Mouse (Mus musculus): ENCODE measurements around the gene Rnf214. TPM values are rescaled to one million over a fixed set of nuclear protein-coding genes. Genes with fewer than 3 reads are reported as not detected.

Gene Rnf214
- polyA plus RNA-seq, 1 experiment from 2014 or later, result 29.5 TPM

DNA sequence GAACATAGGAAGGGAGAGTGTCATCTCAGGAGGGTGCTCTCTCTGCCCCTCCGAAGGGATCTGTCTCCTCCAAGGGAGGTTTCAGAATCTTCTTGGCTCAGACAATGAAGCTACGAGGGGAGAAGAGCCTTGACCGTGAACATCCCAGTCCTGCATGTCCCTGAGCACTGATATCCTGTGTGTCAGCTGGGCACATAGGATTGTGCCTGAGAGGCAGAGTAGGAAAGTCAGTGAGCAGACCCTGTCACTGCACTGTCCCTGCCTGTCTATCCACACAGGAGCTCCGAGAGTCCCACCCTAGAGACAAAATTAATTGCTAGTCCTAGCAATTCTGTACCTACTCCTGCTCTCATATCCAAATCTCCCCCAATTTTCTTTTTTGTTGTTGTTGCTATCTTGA is 45.3 kb upstream of the Rnf214 start:
- WGBS, result 91% methylated on average over 4 of the region's 4 CpGs

DNA sequence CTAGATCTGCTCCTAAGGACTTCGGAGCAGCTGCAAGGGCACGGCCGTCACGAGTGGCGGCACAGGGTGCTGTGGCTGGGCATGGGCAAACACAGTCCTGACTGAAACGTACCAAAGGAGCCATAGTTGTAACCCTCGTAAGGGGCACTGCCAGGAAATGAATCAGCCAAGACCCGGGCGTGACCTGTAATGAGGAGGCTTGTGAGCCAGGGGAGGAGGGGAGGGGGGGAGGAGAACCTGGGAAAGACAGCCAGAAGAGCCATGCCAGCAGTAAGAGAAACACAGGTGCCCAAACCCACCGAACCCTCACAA is 40.1 kb upstream of the Rnf214 start:
- H3K4me3 ChIP-seq (ENCODE audit: low read depth, low read length), result no peak overlapping the region
- WGBS, result 68% methylated on average over 10 of the region's 10 CpGs
- no peaks in the 10 kb centered on the region for H3K9me3 ChIP-seq (ENCODE audit: low read length)
- H3K36me3 ChIP-seq (ENCODE audit: insufficient read depth, low read length), result peaks cover 59% of the 10 kb centered on the region
- H3K9ac ChIP-seq (replicated peaks; ENCODE audit: low read depth), result no peak overlapping the region
- H3K4me1 ChIP-seq (ENCODE audit: insufficient read depth, low read depth, low read length), result no peaks in the 10 kb centered on the region
- ATAC-seq (no peak), DNase-seq (ENCODE audit: low spot score) (no peak)
- TF ChIP-seq EP300 (IDR thresholded peaks at IDR 0.05) (no peak), CTCF (IDR thresholded peaks at IDR 0.05) (no peak)
- H3K27me3 ChIP-seq (replicated peaks; ENCODE audit: insufficient read depth, low read length), result no peaks in the 10 kb centered on the region
- no peak overlapping the region for H3K4me2 ChIP-seq (replicated peaks; ENCODE audit: low read depth, low read length)
- H3K27ac ChIP-seq (ENCODE audit: low read length), result no peak overlapping the region

More for the DNA sequence above, 45.3 kb upstream of the Rnf214 start:
- Histone ChIP-seq H3K4me3 (ENCODE audit: low read depth, low read length) (no peak overlapping the region), H3K9me3 (ENCODE audit: low read length) (no peaks in the 10 kb centered on the region), H3K27me3 (replicated peaks; ENCODE audit: insufficient read depth, low read length) (no peaks in the 10 kb centered on the region), H3K4me2 (replicated peaks; ENCODE audit: low read depth, low read length) (no peak overlapping the region), H3K4me1 (ENCODE audit: insufficient read depth, low read depth, low read length) (peaks cover 14% of the 10 kb centered on the region; the same call in 1 of the 2 replicates), H3K9ac (replicated peaks; ENCODE audit: low read depth) (no peak overlapping the region), H3K36me3 (ENCODE audit: insufficient read depth, low read length) (peaks cover 29% of the 10 kb centered on the region), H3K27ac (ENCODE audit: low read length) (no peak overlapping the region)
- ATAC-seq (no peak), DNase-seq (ENCODE audit: low spot score) (no peak)
- TF ChIP-seq CTCF (IDR thresholded peaks at IDR 0.05) (no peak), EP300 (IDR thresholded peaks at IDR 0.05) (no peak)

DNA sequence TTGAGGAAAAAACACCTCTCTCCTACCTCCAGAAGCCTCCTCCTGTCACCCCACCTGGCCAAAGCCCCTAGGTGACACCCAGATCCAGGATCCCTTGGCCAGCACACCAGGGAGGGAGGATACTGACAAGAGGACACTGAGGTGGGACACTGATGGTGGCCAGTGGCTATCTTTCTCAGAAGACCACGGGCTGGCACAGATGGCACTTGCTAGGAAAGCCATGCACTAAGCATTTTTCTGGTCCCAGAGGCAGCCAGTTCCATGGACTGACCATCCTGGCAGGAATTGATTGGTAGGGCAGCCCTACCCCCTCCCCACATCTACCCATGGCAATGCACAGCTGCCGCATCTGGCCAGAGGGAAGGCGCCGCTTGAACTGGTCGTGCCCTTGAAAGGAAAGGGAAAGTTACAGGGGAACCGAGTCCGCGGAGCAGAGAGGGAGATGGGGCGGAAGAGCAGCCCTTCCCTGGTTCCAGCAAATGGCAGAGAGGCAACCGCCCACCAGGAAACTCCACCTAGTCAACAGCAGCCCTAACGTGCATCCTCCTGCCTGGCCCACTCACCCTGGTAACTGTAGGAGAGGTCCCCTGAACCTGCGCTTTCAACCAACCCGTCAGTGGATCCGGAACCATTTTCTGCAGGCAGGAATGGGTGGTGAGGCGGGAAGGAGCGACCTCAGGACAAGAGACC is 39.6 kb upstream of the Rnf214 start:
- no peak overlapping the region for H3K9ac ChIP-seq (replicated peaks; ENCODE audit: low read depth)

DNA sequence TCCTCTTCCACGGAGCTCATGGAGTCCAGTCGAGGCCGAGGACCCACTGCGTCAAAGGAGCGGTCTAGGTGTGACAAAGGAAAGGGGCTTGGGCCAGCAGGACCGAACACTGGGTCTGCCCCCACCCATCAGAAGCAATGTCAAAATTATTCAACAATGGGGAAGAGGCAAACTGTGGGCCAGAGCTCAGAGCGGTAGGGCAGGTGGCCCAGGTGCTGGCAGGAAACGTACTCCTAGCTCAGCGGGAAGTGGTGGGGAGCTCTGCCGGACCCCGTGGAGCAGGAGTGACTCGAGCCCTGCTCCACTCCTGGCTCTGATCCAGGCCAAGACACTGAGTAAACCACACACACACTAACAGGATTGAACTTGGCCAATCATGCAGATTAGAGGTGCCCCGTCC is 39.0 kb upstream of the Rnf214 start:
- Histone ChIP-seq H3K4me2 (replicated peaks; ENCODE audit: low read depth, low read length) (no peak overlapping the region), H3K27me3 (replicated peaks; ENCODE audit: insufficient read depth, low read length) (no peaks in the 10 kb centered on the region), H3K4me3 (ENCODE audit: low read depth, low read length) (no peak overlapping the region), H3K36me3 (ENCODE audit: insufficient read depth, low read length) (peaks cover 65% of the 10 kb centered on the region), H3K27ac (ENCODE audit: low read length) (no peak overlapping the region), H3K9ac (replicated peaks; ENCODE audit: low read depth) (no peak overlapping the region), H3K4me1 (ENCODE audit: insufficient read depth, low read depth, low read length) (no peaks in the 10 kb centered on the region), H3K9me3 (ENCODE audit: low read length) (no peaks in the 10 kb centered on the region)
- ATAC-seq (no peak), DNase-seq (ENCODE audit: low spot score) (no peak)
- no peak for TF ChIP-seq EP300 (IDR thresholded peaks at IDR 0.05)
- no peak for TF ChIP-seq CTCF (IDR thresholded peaks at IDR 0.05)
- WGBS, result 71% methylated on average over 13 of the region's 13 CpGs

More for the DNA sequence above, 39.6 kb upstream of the Rnf214 start:
- Histone ChIP-seq H3K4me2 (replicated peaks; ENCODE audit: low read depth, low read length) (no peak overlapping the region), H3K9me3 (ENCODE audit: low read length) (no peaks in the 10 kb centered on the region), H3K27me3 (replicated peaks; ENCODE audit: insufficient read depth, low read length) (no peaks in the 10 kb centered on the region), H3K4me1 (ENCODE audit: insufficient read depth, low read depth, low read length) (no peaks in the 10 kb centered on the region), H3K36me3 (ENCODE audit: insufficient read depth, low read length) (peaks cover 60% of the 10 kb centered on the region), H3K4me3 (ENCODE audit: low read depth, low read length) (no peak overlapping the region), H3K27ac (ENCODE audit: low read length) (no peak overlapping the region)
- DNase-seq (ENCODE audit: low spot score) (no peak), ATAC-seq (no peak)
- no peak for TF ChIP-seq CTCF (IDR thresholded peaks at IDR 0.05)
- TF ChIP-seq EP300 (IDR thresholded peaks at IDR 0.05), result no peak
- WGBS, result 85% methylated on average over 16 of the region's 16 CpGs

DNA sequence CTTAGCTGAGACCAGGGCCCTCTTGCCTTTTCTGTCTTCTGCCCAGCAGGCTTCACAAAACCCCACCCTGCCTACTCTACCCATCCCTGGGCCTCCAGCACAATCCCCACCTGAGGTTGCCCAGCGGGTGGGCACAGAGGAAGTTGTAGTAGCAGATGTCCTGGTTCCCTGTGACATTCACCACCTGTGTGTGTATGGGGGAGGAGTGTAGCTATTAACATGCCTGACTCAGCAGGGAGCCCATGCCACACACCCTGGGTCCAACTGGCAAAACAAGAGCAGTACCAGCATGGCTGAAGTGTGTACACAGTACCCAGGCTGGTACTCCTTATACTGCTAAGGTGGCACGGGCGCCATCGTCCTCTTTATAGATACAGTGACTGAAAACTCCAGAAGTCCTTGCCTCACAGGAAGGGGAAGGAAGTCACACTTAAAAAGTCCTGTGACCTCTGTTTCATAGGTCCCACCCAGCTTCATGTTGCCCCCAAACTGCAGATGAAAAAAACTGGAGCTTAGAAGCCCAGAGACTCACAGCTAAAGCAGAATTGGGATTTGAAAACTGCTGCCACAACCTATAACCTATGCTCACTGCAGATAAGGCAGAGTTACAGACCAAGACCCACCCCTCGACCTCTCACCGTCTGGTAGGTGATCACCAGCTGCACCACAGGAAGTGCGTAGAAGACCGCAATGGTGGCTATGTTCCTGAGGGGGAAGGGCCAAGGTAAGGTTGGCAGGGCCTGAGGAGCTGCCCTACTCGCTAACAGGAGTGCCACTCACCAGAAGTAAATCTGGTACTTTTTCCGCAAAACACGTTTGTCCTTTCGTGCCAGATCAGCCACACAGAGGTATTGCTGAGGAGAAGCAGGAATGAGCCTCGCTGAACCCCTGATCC is 38.0 kb upstream of the Rnf214 start:
- no peak overlapping the region for H3K4me2 ChIP-seq (replicated peaks; ENCODE audit: low read depth, low read length)
- no peak for TF ChIP-seq EP300 (IDR thresholded peaks at IDR 0.05)
- no peak for TF ChIP-seq CTCF (IDR thresholded peaks at IDR 0.05)
- H3K27ac ChIP-seq (ENCODE audit: low read length), result no peak overlapping the region
- no peak overlapping the region for H3K9ac ChIP-seq (replicated peaks; ENCODE audit: low read depth)
- no peaks in the 10 kb centered on the region for H3K4me1 ChIP-seq (ENCODE audit: insufficient read depth, low read depth, low read length)
- no peaks in the 10 kb centered on the region for H3K27me3 ChIP-seq (replicated peaks; ENCODE audit: insufficient read depth, low read length)
- no peak overlapping the region for H3K4me3 ChIP-seq (ENCODE audit: low read depth, low read length)
- no peak for DNase-seq (ENCODE audit: low spot score)
- ATAC-seq, result no peak
- H3K9me3 ChIP-seq (ENCODE audit: low read length), result no peaks in the 10 kb centered on the region
- WGBS, result 79% methylated on average over 13 of the region's 13 CpGs
- peaks cover 59% of the 10 kb centered on the region for H3K36me3 ChIP-seq (ENCODE audit: insufficient read depth, low read length)

DNA sequence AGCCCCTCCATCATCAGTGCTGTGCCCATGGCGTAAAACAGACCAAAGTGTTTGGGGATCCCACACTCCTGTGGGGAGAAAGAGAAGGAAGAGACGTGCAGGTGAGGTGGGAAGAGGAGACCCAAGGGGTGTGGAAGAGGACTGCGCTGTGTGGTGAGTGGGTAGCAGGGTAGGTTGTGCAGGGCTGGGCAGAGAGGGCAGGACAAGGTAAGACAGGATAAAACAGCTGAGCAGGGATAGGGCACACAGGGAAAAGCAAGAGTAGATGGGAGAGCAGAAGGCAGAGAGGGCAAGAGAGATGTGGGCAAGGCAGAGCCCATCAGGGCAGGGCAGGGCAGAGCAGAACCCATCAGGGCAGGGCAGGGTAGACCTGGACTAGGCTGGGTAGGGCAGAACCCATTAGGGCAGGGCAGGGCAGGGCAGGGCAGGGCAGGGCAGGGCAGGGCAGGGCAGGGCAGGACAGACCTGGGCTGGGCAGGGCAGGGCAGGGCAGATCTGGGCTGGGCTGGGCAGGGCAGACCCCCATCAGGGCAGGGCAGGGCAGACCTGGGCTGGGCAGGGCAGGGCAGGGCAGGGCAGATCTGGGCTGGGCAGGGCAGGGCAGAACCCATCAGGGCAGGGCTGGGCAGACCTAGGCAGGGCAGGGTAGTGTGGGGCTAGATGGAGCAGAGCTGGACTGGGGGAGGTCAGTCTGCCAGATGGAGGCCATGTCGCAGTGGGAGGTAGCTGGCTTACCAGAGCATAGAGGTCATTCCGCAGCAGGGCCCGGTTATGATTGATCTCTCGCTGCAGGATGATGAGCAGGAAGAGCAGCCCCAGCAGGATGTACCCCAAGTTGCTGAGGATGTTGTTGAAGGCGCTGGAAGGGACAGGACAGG is 37.2 kb upstream of the Rnf214 start:
- peaks cover 59% of the 10 kb centered on the region for H3K36me3 ChIP-seq (ENCODE audit: insufficient read depth, low read length)
- no peaks in the 10 kb centered on the region for H3K9me3 ChIP-seq (ENCODE audit: low read length)
- DNase-seq (ENCODE audit: low spot score) (no peak), ATAC-seq (0 out of 2 replicates have a peak, but pooled peaks have one; percentile 4)
- no peaks in the 10 kb centered on the region for H3K27me3 ChIP-seq (replicated peaks; ENCODE audit: insufficient read depth, low read length)
- WGBS, result 90% methylated on average over 8 of the region's 8 CpGs
- no peaks in the 10 kb centered on the region for H3K4me1 ChIP-seq (ENCODE audit: insufficient read depth, low read depth, low read length)
- no peak overlapping the region for H3K4me2 ChIP-seq (replicated peaks; ENCODE audit: low read depth, low read length)
- no peak overlapping the region for H3K4me3 ChIP-seq (ENCODE audit: low read depth, low read length)
- H3K9ac ChIP-seq (replicated peaks; ENCODE audit: low read depth), result no peak overlapping the region
- H3K27ac ChIP-seq (ENCODE audit: low read length), result no peak overlapping the region
- TF ChIP-seq EP300 (IDR thresholded peaks at IDR 0.05) (no peak), CTCF (IDR thresholded peaks at IDR 0.05) (no peak)

Measured in lung, postnatal 0 days (tissue).